Mouse (Mus musculus) T-helper 1 cell (primary cell): Measurements from ENCODE around the gene Sox13.

Source experiments
- in situ Hi-C: fragments of 300-600 bp; cut with MboI, MseI; formaldehyde crosslinking; loops from one replicate; pipeline ENCODE4 v1.15.1; 2025; ENCODE audit warnings: high pct_unique_total_duplicates

Gene Sox13

DNA sequence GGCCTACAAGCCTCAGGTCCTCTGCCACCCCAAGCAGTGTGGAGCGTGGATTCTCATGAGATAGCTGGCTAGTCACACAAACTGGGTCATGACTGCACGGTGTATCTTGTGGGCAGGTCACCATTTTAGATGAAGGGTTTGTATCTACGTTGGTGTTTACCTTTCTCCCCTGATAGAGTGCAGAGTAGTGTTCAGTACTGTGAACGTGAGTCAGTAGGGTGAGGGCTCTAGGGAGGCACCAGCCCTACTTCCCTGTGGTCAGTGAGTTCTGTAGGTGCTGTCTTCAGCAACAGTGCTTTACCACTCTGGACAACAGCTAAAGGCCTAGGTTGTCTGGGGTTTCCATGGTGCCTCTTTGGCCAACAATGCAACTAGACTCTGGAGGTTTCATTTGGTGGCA is 20.2 kb downstream of the Sox13 start:
- in situ Hi-C loops: no loop called here

DNA sequence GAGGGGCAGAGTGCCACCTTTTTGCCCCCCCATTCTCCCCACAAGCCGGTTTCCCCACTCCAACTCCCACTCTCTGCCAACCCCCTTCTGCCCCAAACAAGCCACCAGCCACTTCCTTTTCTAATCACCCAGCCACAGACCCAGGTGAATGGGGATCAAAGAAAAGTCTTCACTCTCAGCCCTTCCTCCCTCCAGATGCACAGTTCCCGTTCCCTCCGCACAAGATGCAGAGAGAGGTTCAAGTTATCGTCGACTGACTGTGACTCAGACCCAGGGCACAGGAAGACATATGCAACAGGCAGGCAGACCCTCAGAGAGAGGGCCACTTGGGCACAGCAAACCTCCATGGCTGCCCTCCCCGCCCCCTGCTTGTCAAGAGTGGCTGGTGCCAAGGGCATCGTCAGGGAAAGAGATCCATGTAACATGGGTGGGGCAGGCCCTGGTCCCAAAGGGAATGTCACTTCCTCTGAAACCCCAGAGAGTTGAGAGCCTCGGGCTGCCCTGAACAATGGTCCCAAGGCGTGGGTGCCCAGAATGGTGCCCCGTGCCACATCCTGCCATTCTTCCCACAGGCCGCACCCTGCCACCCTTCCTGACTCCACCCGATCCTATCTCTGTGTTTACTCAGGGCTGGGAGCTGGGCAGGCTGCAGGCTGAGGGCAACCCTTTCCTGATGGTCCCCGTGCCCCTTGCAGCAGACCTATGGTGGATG is 24.0 kb downstream of the Sox13 start:
- in situ Hi-C loops: no loop called here

DNA sequence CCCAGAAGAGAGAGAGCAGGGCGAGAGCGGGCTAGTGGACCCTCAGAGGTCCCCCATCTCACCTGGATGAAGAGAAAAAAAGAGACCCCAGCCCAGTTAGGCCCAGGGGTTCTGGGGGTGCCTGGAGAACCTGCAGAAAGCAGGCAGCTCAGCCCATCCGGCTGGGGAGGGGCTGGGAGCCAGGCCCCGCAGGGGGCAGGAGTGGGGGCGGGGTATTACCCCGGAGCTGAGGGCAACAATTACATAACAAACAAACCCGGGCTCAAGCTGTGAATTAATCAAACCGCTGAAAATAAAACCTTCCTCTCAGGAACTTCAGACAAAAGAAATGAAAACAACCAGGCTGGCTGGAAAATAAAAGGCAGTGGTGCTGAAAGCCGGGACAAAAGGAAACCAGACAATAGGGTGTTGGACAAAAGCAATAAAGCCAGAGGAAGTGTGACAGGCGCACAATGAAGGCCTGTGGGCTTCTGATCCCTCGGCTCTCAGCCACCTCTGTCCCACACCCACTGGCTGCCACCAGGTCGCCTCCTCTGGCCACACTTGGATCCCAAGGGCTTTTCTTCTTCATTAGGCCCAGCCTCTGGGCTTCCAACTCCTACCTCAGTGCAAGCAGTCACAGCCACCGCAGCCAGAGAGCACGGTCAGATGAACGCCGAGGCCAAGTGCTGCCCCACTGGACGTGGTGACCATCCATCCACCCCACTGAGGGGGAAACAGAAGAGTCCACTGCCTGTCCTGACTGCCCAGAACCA is 26.5 kb downstream of the Sox13 start:
- in situ Hi-C loops: no loop called here

DNA sequence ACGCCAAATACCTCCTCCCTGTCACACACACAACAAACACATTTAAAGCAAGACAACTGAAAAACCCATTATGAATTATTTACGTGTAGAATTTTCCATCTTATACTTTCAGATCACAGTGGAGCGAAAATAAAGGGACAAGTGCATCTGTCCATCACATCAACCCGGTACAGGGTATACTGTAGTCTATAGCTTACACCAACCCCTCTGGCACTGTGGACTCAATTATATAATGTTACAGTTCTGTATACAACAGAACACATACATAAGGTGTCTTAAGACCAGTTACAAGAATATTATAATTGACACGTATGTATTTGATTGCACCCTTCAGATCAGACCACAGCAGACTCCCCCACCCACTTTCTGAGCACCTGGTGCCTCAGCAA is 27.1 kb downstream of the Sox13 start:
- in situ Hi-C loops: no loop called here

DNA sequence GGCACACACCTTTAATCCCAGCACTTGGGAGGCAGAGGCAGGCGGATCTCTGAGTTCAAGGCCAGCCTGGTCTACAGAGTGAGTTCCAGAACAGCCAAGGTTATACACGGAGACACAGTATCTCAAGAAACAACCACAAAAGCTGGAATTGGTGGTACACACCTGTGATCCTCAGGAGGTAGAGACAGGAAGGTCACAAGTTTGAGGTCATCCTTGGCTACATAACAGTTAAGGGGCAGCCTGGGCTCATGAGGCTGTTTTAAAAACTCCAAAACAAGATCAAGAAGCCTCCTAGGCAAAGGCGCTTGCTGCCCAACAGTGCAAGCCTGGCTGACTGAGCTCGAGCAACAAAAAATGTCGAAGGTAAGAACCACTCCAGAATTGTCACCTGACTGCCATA is 27.5 kb downstream of the Sox13 start:
- in situ Hi-C loops: no loop called here

DNA sequence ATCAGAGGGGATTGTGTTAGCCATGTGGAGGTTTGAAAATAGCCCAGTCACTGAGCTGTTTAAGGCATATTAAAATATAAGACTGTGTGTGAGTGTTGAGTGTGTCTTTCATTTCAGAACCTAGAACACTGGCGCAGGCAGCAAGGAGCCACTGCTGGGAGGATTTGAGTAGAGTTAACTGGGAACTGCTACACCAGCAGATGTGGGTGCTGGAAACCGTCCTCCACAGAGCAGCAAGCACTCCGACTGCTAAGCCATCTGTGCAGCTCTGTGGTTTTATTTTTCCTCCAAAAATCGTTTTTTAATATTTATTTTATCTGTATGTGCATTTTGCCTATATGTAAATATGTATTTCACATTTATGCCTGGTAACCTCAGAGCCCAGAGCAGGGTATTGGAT is 29.5 kb downstream of the Sox13 start:
- in situ Hi-C loops: no loop called here

DNA sequence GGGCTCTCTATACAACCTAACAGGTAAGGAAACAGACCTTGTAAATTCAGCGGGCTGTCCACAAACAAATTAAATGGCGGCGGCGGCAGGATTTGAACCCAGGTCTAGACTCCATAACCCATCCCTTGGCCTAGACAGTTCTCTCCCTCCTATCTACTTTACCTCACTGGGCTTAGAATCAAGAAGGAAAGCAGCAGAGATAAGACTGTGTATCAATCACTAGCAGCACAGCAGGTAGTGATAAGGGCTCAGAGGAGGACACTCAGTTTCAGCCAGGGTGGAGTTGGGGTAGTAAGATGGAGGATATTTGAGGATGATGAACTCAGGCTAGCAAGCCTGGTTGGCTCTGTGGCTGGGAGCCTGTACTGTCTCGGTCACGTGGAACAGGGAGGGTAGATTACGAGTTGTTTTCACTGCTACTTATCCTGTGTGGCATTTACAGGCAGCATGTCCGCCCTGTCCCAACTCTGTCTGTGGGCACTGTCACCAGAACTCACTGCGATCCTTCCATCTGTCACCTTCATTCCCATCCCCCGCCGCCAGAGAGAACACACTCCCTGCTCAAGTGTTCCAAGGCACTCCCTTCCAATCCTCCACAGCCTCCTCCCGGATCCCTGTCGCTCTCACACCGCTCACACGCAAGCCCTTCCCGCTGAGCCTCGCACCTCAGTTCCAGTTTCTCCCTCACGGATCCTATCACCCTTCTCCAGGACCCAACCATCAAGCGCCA is 36.5 kb downstream of the Sox13 start:
- in situ Hi-C loops: loop anchor here (5.0 kb wide), 1 partner anchor 220 kb away; no protein-coding TSS in a partner anchor

DNA sequence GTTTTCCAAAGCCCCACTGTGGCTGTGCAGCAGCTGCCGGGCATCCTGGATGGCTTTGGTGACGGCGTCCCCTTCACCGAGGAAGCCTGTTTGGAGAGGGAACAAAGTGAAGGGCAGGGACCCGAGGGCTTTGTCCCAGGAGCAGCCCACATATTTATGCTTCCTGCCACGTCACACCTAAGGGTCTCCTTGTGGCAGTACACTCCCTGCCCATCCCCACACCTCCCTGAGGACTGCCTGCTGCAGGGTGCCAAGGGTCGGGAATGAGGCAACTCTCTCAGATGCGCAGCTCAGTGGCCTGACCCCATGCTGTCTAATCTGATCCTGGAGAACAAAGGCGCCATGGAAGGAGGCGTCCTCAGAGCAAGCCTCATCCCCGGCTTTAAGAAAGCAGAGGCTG is 38.0 kb downstream of the Sox13 start:
- in situ Hi-C loops: loop anchor here (5.0 kb wide), 1 partner anchor 221 kb away; no protein-coding TSS in a partner anchor

DNA sequence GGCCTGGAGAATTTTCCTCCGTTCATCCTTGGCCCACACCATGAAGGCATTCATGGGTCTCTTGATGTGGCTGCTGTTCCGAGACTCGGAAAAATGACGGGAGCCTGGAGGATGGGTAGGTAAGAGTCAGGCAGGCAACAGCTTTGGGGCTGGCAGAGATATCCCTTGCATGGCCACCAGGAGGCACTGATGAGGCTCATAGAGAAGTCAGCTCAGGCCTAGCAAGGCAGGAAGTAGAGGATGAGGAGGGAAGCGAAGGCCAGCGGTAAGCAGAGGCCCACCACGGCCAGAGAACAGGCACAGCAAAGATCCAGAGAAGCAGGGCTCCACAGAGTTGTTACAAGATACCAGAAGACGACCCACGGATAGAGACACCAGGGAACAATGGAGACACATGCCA is 38.7 kb downstream of the Sox13 start:
- in situ Hi-C loops: loop anchor here (5.0 kb wide), 1 partner anchor 222 kb away; no protein-coding TSS in a partner anchor

DNA sequence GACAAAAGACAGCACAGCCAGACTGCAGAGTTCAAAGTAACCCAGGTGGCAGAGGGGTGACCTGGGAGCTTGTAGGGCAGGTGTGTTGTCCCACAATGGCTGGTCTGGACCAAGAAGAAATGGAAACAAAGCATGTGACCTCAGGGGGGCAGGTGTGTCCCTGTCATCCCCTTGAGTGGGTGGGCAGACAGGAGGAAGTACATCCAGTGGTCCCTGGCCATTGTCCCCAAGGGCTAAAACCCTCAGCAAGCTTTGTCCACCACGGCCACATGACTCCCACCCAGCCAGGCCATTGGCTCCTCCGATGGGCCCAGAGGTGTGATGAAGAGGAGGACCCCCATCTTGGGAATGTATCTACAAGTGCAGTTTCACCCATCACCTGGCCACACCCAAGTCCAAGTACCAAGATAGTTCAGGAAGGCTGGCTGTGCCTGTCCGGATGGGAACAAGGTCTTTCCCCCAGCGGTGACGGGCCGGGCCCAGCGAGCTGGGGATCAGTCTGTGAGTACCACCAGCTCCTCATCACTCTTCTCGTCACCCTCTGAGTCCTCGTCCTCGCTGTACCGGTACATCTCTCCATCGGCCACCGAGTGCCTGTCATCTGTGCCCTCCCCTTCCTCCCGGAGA is 40.9 kb downstream of the Sox13 start:
- in situ Hi-C loops: no loop called here

DNA sequence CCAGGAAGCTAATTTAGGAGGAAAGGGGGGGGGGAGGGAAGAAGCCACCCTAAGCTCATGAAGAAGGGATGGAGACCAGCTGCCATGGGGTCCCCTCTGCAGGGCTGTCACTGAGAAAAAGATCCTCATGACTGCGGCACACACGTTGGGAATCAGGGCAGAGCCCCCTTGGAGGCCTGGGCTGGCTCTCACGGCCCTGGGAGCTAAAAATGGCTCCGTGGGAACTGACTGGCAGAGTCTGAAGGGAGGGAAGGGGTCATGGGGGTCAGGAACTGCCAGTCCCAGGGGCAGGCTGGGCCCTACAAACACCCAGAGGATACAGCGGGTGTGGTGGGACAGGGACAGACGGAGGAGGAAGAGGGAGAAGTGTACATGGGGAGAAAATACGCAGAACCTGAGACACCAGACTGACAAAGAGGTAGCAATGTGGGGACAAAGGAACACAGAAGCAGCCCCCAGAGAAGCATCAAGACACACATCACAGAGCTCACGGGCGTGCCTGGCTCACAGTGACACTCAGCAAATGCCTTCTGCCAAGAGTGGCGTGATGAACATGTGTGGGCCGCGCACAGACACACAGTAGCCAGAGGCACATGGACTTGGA is 41.5 kb downstream of the Sox13 start:
- in situ Hi-C loops: no loop called here

DNA sequence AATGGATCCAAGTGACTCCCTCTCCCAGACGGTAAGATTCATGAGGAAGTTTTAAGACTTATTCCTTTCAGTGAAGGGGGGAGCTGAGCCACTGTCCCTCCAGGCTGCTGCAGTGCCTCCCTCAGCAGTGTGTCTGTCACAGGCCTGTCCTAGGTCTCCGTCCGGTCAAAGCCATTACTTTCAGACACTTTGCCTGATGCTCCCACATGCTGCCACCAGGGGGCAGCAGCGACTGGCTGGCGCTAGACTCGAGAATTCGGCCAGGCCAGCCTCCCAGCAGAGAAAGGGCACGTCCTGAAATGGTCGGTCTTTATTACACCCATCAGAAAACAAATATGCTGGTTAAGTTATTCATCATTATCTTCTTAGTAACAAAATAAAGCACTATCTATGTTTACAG is 42.2 kb downstream of the Sox13 start:
- in situ Hi-C loops: no loop called here

DNA sequence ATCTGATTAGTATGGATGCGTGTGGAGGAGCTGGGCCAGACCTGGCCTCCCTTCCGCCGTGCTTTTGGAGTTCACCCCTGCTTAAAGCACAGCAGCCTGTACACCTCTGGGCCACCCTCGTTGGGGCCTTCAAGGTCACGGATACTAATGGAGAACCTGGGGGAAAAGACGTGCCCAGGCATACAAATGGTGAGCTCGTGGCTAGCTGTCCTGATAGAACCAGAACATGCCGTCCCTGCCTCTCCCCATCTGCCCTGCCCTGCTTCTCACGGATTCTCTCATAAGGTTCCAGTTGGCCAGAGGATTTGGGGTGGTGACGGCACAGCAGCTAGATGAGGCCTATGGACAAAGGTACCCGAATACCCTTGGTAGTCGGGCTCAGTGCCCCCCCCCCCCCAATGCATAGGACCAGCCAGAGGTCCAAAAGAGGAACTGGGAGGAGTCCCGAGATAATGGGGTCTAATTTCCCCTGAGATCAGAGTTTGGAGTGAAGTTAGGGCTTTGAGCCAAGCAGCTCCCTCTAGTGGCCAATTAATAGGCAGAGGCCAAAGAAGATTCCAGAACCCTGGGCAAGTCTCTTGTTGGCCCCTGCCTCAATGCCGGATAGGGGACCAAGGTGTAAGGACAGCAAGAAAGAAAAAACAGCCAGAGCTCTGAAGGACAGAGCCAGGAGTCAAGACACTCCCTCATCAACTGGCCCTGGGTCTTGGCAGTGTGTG is 43.7 kb downstream of the Sox13 start:
- in situ Hi-C loops: no loop called here

DNA sequence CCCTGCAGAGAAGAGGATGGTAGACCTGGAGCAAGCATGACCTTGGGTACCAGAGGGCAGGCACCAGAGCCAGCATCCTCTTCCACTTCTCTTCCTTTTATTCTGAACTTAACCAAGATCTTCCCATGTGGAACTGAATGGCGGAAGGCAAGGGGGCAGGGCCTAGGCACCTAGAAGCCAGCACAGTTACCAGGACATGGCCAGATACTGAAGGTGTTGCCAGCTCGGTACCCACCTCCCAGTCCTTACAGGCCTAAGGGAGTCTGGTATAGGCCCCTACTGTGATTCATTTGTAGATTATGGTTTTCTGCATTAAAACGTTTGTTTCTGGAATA is 44.2 kb downstream of the Sox13 start:
- in situ Hi-C loops: no loop called here

DNA sequence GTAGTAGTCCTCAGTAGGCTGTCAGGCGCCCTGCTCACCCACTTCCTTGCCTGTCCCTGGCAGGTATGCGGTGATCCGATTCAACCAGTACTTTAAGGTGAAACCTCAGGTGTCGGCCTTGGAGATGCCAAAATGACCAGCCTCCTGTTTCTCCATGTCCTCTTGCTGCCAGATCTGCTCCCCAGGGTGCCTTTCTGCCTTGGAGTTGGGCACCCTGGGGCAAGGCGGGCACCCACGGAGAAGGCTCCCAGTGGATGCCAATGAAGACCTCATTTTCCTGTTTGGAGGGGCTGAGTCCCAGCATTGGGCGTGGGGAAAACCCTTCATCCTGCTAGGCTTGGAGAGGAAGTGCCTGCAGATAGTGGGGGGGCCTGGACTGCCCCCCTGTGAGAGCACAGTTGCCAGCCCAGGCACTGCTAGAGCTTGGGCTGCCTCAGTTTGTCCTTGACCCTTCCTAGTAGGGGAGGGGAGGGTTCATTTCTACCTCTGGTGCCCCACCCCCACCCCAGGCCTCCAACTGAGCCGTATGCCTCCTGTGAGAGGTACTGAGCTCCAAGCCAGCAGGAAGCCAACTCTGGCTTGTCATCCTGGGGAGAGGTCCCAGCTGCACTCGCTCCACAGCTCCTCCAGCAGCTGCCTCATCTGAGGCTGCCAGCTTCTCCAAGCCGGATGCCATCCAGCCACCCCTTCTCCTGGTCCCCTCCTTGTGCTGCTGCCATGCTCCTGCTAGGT is 44.8 kb downstream of the Sox13 start:
- in situ Hi-C loops: no loop called here

DNA sequence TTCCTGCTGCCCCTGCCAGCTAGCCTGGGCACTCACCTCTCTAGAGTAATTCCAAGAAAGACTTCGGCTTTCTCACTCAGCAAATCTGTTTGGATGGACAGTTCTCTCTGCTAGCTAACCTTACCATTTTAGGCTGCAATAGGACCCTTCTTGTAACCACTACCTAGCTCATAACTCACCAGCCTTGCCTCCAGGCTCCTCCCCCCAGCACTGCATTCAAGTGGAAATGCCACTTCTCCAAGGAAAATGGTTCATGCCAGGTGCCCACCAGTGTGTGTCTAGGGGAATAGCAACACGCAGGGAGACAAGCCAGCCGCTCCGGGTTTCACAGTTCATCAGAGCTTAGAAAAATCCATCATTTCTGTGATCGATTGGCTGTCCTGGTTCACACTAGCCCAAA is 46.6 kb downstream of the Sox13 start:
- in situ Hi-C loops: no loop called here

DNA sequence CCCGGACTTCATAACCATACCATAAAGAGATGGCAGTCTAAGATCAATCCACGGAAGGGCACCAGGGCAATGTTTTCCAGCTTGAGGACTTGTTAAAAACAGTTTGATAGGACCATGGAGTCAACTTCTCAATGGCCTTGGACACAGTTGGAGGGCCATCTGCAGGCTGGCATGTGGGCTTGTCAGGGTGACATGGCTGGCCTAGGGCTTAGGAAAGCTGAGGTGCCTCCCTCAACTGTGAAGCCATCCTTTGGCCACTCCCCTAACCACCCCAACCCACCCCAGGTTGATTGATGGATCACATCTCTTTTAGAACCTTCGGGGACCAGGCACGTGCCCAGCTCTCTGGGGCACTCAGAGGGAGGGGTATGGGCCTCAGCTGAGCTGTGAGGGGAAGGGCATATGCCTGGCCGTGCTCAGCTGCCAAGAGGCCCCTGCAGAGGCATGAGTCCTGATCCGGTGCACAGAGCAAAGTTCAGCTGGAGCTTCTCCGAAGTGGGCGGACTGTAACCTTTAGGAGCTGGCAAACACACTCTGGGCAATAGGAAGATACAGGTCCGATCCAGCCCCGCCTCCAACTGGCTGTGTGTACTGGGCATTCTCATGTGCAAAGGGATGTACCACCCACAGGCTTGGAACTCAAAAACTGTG is 48.4 kb downstream of the Sox13 start:
- in situ Hi-C loops: no loop called here

DNA sequence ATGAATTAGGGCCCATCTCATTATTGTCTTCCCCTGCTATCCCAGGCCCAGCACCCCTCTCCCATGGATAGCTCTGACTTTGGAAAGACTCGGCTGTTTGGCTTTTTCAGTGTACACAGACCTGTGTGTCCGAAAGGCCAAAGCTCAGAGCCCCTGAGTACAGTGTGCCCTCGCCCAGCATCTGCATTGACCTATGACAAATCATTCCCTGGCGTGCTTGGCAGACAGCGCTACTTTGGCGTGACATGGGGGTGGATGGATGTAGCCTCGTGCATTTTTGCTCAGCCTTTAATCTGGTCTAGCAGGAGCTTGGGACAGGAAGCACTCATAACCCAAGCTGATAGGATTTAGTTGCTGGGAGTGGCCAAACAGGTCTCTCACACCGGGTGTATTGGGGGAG is 52.1 kb downstream of the Sox13 start:
- in situ Hi-C loops: no loop called here

DNA sequence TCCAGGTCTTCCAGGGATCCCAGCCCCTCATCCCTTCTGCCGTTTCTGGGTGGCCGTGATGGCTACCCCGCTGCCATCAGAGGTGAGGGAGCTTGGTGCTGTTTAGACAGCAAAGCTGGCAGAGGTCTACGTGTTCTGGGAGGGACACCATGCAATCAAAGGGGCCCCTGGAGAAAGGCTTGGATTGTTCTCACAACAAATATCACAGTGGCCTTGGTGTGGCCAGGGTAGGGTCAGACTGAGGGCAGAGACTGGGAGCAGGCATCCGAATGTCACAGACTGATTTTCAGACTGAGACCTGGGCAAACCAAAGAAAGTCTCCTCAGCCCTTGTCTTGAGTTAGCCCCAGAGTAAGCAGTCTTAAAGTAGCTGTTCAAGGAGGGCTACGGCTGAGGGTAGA is 52.7 kb downstream of the Sox13 start:
- in situ Hi-C loops: no loop called here

DNA sequence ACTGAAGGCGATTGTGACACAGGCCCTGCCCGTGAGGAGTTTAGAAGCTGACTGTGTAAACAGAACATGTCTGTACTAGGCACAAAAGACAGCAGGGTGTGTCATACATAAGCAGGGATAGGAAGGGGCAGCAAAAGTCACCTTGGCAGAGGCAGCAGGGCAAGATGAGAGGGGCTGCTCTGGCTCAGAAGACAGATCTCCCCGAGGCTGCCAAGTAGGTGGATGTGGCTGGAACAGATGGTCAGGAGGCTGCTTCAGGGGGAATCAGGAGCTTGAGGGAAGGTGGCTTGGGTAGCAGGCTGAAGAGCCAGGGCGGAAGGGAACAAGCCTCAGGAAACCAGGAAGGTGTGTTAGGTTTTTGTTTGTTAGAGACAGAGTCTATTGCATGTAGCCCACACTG is 53.8 kb downstream of the Sox13 start:
- in situ Hi-C loops: no loop called here
